Mouse (Mus musculus) stomach, postnatal 0 days (tissue): ENCODE measurements around the gene Bcl2l13. TPM values are rescaled to one million over a fixed set of nuclear protein-coding genes. Genes with fewer than 3 reads are reported as not detected.

Experiments
- ATAC-seq: fragments of 200-750 bp; cut with Nextera tagmentation; 2 replicates; pipeline ENCODE4 v1.8.0; 2017; ENCODE audit not compliant: low FRiP score, low TSS enrichment
- DNase-seq: peaks from one replicate; pipeline ENCODE4 v3.0.0-alpha.2; 2016; ENCODE audit warnings: low spot score
- H3K27ac ChIP-seq: fragments of 300-500 bp; sonication (generic); replicated peaks from 2 replicates; pipeline ENCODE4 v1.5.1; 2014; ENCODE audit warnings: mild to moderate bottlenecking, control low read depth
- H3K27me3 ChIP-seq: fragments of 300-500 bp; sonication (generic); 2 replicates; pipeline ENCODE4 v1.6.1; 2014; ENCODE audit warnings: low read length; ENCODE audit not compliant: control insufficient read depth, insufficient read depth
- H3K36me3 ChIP-seq: fragments of 300-500 bp; sonication (generic); 2 replicates; pipeline ENCODE4 v1.6.1; 2014; ENCODE audit warnings: low read length, mixed read lengths; ENCODE audit not compliant: control insufficient read depth, insufficient read depth
- H3K4me1 ChIP-seq: fragments of 300-500 bp; sonication (generic); replicated peaks from 2 replicates; pipeline ENCODE4 v1.6.1; 2014; ENCODE audit warnings: antibody characterized with exemption; ENCODE audit not compliant: control insufficient read depth, insufficient read depth
- H3K4me2 ChIP-seq: fragments of 300-500 bp; sonication (generic); replicated peaks from 2 replicates; pipeline ENCODE4 v1.6.1; 2014; ENCODE audit warnings: low read depth, mild to moderate bottlenecking, control low read depth, moderate library complexity
- H3K4me3 ChIP-seq: fragments of 300-500 bp; sonication (generic); 2 replicates; pipeline ENCODE4 v1.5.1; 2014; ENCODE audit warnings: low read depth, low read length, control low read depth
- H3K9ac ChIP-seq: fragments of 300-500 bp; sonication (generic); 2 replicates; pipeline ENCODE4 v1.6.1; 2014; ENCODE audit warnings: mild to moderate bottlenecking, low read length, control low read depth, mixed read lengths
- H3K9me3 ChIP-seq: fragments of 300-500 bp; sonication (generic); 2 replicates; pipeline ENCODE4 v1.6.1; 2016; ENCODE audit warnings: low read length; ENCODE audit not compliant: control insufficient read depth
- CTCF ChIP-seq: IDR thresholded peaks from 2 replicates; pipeline ENCODE4 v1.5.1; 2016; ENCODE audit warnings: antibody characterized with exemption, low read depth, mild to moderate bottlenecking, moderate library complexity
- EP300 ChIP-seq: optimal IDR thresholded peaks from 2 replicates; pipeline ENCODE3; 2016; ENCODE audit warnings: antibody characterized with exemption
- WGBS: fragments of 180-500 bp; shearing (Covaris S2); extraction: QIAGEN DNeasy Blood & Tissue Kit; methylation state at CpG from one replicate; pipeline ENCODE4 v1.1.7; 2014; 5-methylcytosine and 5-hydroxymethylcytosine counted together
- polyA plus RNA-seq: library from polyadenylated mRNA; unstranded; fragments of >200 nt; fragmentation: Nextera tagmentation; extraction: Ambion mirVana; gene quantifications from 2 replicates; pipeline ENCODE4 v1.2.1, GENCODE M21; 2015

Gene Bcl2l13
- 18.4 and 18.5 TPM in 2 replicates for polyA plus RNA-seq

- WGBS: 3% methylated on average over 40 of the region's 40 CpGs
Measured at GRCm38 (mm10) chr6:120835474-120836374, at the start of gene Bcl2l13. Bcl2l13 (plus strand) TSS chr6:120836212.

DNA sequence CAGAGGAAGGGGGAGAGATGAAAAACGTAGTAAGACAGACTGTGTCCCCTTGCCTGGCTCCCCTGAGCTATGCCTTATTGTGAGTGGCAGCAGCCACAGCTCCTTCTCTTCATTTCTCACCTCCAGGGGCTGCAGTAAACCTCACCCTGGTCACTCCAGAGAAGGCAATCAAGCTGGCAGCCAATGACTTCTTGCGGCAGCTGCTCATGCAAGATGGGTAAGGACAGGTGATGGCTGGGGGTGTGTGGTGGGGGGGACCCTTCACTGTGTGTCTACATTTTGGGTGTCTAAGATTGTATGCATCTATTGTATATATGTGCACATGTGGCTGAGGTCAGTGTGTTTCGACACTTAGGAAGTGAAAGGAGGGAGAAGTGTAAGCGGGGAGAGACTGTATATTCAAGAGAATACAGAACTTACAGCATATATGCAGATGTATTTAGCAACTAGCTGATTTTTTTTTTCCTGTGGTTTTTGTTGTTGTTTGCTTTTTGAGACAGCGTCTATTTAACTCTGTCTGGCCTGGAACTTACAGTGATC is 47.9 kb upstream of the Bcl2l13 start:
- H3K4me2 ChIP-seq: no peak overlapping the region
- no peak overlapping the region for H3K9ac ChIP-seq
- H3K4me1 ChIP-seq: no peaks in the 10 kb centered on the region
- DNase-seq (no peak), ATAC-seq (no peak)
- no peaks in the 10 kb centered on the region for H3K27me3 ChIP-seq
- no peak overlapping the region for H3K4me3 ChIP-seq
- peaks cover 3% of the 10 kb centered on the region; the same call in 1 of the 2 replicates for H3K36me3 ChIP-seq
- no peaks in the 10 kb centered on the region for H3K9me3 ChIP-seq
- H3K27ac ChIP-seq: no peak overlapping the region
- 79% methylated on average over 5 of the region's 5 CpGs for WGBS
- TF ChIP-seq EP300 (no peak), CTCF (no peak)

More at GRCm38 (mm10) chr6:120835474-120836374, at the start of gene Bcl2l13:
- ATAC-seq (peak; percentile 90), DNase-seq (peak; percentile 96)
- peak within 1 kb of the TSS; percentile 92 for H3K4me3 ChIP-seq
- H3K9ac ChIP-seq: peak within 1 kb of the TSS; percentile 99
- H3K36me3 ChIP-seq: no peaks in the 10 kb centered on the region
- H3K27me3 ChIP-seq: no peaks in the 10 kb centered on the region
- H3K4me2 ChIP-seq: peak within 1 kb of the TSS; percentile 69
- H3K9me3 ChIP-seq: no peaks in the 10 kb centered on the region
- peak; percentile 67 for TF ChIP-seq CTCF
- TF ChIP-seq EP300: peak; percentile 35
- peak within 1 kb of the TSS; percentile 97 for H3K27ac ChIP-seq
- H3K4me1 ChIP-seq: no peaks in the 10 kb centered on the region

DNA sequence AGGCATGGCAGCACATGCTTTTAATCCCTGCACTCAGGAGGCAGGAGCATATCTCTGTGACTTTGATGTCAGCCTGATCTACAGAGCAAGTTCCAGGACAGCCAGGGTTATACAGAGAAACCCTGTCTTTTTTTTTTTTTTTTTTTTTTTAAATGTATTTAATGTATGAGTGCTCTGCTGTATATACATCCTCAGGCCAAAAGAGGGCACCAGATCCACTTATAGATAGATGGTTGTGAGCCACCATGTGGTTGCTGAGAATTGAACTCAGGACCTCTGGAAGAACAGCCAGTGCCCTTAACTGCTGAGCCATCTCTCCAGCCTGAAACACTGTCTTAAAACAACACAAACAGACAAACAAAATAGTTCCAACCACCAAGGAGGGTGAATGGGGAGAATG is 47.1 kb upstream of the Bcl2l13 start:
- no peak overlapping the region for H3K4me2 ChIP-seq
- no peak for ATAC-seq

DNA sequence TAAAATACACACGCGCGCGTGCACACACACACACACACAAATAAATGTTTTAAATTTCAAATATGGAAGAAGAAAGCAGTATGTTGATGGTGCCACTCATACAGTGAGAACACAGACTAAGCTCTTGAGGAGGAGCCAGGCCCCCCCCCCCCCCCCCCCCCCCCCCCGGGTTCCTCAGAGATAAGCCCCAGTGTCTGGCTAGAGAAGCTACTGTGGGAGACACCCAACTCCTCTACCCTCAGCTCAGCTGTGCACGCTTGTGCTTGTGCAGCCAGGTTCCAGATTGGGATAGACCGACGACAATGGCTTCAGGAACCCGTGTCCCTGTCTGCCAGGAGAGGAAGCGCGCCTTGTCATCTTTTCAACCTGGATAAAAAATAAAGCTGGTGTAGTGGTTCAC is 45.9 kb upstream of the Bcl2l13 start:
- Histone ChIP-seq H3K36me3 (peaks cover 15% of the 10 kb centered on the region), H3K9ac (no peak overlapping the region), H3K4me2 (no peak overlapping the region), H3K27ac (no peak overlapping the region), H3K9me3 (no peaks in the 10 kb centered on the region), H3K4me3 (no peak overlapping the region), H3K27me3 (no peaks in the 10 kb centered on the region), H3K4me1 (no peaks in the 10 kb centered on the region)
- ATAC-seq (0 out of 2 replicates have a peak, but pooled peaks have one; percentile 28), DNase-seq (no peak)
- WGBS: 88% methylated on average over 10 of the region's 11 CpGs
- TF ChIP-seq EP300: no peak
- no peak for TF ChIP-seq CTCF

More for the DNA sequence above, 47.1 kb upstream of the Bcl2l13 start:
- H3K27me3 ChIP-seq: no peaks in the 10 kb centered on the region
- no peak for DNase-seq
- H3K9ac ChIP-seq: no peak overlapping the region
- TF ChIP-seq CTCF (peak; percentile 59), EP300 (no peak)
- H3K4me1 ChIP-seq: no peaks in the 10 kb centered on the region
- H3K27ac ChIP-seq: no peak overlapping the region
- H3K36me3 ChIP-seq: peaks cover 10% of the 10 kb centered on the region
- H3K9me3 ChIP-seq: no peaks in the 10 kb centered on the region
- H3K4me3 ChIP-seq: no peak overlapping the region

GRCm38 (mm10) chr6:120790717-120791116 is 45.3 kb upstream of the Bcl2l13 start:
- TF ChIP-seq EP300: no peak
- TF ChIP-seq CTCF: no peak
- Histone ChIP-seq H3K4me3 (no peak overlapping the region), H3K27ac (no peak overlapping the region), H3K9ac (no peak overlapping the region), H3K4me2 (no peak overlapping the region), H3K27me3 (no peaks in the 10 kb centered on the region), H3K36me3 (peaks cover 21% of the 10 kb centered on the region), H3K4me1 (no peaks in the 10 kb centered on the region), H3K9me3 (no peaks in the 10 kb centered on the region)
- WGBS: 75% methylated on average over 5 of the region's 5 CpGs
- DNase-seq (no peak), ATAC-seq (no peak)

GRCm38 (mm10) chr6:120792947-120793346 is 43.1 kb upstream of the Bcl2l13 start:
- 80% methylated on average over 8 of the region's 8 CpGs for WGBS
- Histone ChIP-seq H3K36me3 (peaks cover 26% of the 10 kb centered on the region), H3K4me1 (no peaks in the 10 kb centered on the region), H3K9me3 (no peaks in the 10 kb centered on the region), H3K4me3 (no peak overlapping the region), H3K27me3 (no peaks in the 10 kb centered on the region), H3K27ac (no peak overlapping the region), H3K9ac (no peak overlapping the region), H3K4me2 (no peak overlapping the region)
- ATAC-seq: no peak
- DNase-seq: no peak
- TF ChIP-seq EP300 (no peak), CTCF (peak; percentile 58)
